Mouse (Mus musculus): ENCODE data around the gene Uck2.

GRCm38 (mm10) chr1:167246976-167247375 is 38.1 kb downstream of the Uck2 start:
- no peak for TF ChIP-seq CTCF (IDR thresholded peaks at IDR 0.05; ENCODE audit: low read depth)
- no peak for TF ChIP-seq EP300 (IDR thresholded peaks at IDR 0.05; ENCODE audit: low read depth)

All from liver, embryonic 14.5 days (tissue).